Mouse (Mus musculus) retina, embryonic 14.5 days (tissue): ENCODE data around the gene Arhgap42.

Experiments used
- DNase-seq: peaks from one replicate; pipeline ENCODE4 v3.0.0-alpha.2; 2015; ENCODE audit warnings: low spot score

Gene Arhgap42

GRCm38 (mm10) chr9:9238438-9239391, at the start of gene Arhgap42:
Gene Arhgap42, minus strand, starts transcription at chr9:9239101.
- peak; percentile 81 for DNase-seq

- DNase-seq: no peak
Measured at GRCm38 (mm10) chr9:9288140-9288539, 49.2 kb upstream of the Arhgap42 start.

DNA sequence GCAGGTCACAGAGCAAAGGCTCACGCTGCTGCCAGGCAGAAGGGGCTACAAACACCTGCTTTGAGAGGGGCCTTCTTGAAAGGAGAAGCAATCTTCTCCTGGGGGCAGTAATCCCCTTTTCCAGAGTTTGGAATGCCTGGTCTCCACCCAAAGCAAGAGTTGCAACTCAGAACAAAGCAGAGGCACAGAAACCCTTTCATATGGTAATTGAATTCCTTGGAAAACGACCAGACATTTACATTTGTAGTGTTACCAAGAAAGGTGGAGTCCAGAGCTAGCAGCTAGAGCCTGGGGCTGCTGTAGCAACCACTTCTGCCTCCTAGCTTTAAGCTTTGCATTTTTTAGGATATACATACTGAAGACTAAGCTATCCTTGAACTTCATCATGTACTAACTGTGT, 30.4 kb upstream of the Arhgap42 start:
- no peak for DNase-seq

DNA sequence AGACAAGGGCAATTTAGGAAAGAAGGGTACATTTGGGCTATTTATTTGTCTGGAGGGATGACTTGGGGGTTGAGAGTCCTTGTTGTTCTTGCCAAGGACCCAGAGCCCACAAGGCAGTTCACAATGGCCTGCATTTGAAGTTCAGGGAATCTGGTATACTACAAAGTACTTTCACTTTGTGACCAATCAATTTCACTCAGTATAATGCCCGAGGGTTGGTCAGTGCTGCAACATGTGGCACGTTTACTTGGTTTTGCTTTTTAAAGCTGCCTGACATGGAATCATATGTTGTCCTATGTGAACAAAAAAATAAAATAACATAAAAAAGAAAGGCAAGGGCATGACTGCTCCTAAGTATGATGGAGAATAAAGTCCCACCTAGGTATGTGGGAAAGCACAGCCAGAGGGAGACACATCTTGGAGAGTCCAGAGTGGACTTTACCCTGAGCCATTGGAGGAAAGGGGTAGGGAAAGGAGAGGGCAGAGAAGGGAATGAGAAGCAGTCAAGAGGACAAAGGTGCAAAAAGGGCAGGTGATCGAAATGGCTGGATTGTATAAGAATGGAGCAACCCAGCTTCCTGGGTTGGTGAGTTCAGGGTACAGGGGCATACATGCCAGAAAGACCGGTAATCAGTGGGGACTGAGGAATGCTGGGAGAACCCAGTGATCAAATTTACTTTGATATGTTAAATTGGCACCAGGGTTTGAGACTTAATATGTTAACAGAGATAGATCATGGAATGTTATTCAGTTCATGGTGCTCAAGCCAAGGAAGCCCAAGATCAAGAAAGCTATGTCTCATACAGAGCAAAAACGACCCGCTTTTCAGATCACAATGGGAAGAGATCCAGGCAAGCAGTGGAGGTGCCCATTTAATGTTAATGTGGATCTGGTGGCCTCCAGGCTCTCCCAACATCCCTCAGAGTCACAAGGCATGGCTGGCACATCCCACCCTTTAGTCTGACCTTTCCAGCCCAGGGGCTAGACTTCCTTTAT, 29.0 kb upstream of the Arhgap42 start:
- no peak for DNase-seq

DNA sequence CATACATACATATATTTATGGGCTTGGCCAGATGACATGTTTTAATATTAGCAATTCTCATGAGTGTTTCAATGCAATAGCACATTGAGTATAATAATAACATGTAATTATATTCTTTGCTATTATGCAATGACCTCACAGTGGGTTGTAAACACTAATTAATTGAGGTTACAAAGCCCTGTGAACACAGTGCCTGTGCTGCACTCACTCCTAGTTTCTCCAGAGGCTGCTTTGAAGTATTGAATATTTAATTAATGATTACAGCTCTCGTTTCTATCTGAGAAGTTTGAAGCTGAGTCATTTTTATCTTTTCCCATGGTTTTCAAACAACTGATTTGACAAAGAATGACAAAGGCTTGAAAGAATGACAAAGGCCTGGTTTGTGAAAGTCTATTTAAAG, 24.6 kb upstream of the Arhgap42 start:
- no peak for DNase-seq

GRCm38 (mm10) chr9:9262479-9262878, 23.6 kb upstream of the Arhgap42 start:
- no peak for DNase-seq

- DNase-seq: no peak
Measured at GRCm38 (mm10) chr9:9254764-9255163, 15.9 kb upstream of the Arhgap42 start.

DNA sequence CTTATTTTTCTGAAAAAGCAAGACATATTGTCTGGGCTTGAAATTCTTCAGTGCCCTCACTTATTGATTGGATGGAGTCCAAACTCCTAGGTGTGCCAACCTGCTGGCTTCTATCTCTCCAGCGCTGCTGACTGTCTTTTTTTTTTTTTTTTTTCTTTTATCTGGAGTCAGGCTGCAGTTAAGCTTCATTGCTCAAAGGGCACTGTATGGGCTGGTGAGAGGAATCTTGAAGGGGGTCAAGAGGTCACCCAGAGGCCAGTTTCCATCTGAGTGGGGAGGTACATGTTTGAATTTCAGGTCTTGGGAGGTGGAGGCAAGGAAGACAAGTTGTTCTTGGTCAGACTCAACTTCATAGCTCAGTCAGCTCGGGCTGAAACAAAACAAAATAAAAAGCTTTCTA, 9.6 kb upstream of the Arhgap42 start:
- DNase-seq: no peak

GRCm38 (mm10) chr9:9245994-9246393, 7.1 kb upstream of the Arhgap42 start:
- no peak for DNase-seq

- no peak for DNase-seq
Measured at GRCm38 (mm10) chr9:9243834-9244233, 4.9 kb upstream of the Arhgap42 start.

DNA sequence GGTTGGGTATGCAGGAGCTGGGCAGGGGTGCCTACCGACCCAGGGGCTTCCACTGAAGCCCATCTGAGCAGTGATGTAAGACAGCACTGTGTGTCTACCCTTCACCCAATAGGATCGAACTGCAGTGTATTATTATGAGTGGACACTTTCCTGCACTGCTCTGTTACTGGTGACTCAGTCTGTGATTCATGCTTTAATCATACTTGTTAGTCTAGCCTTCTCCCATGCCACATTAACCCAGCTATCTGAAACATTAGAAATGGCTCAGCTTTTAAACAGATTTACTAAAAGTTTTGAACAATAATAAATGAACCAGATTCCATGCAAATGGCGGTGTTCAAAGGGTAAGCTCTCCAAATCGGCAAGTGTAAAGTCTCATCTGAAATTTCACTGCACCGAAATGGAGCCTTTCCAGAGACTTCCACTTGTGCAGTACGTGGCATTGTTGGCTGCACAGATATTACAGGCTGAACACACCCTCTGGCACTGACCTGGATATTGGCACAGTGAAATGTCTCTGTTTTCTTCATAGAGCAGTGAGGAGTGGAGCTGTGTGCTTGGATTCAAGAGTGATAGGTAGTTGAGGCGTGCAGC, 2.4 kb upstream of the Arhgap42 start:
- no peak for DNase-seq

GRCm38 (mm10) chr9:9237511-9237910, 1.4 kb downstream of the Arhgap42 start:
- peak; percentile 16 for DNase-seq

- no peak for DNase-seq
Measured at GRCm38 (mm10) chr9:9229662-9230061, 9.2 kb downstream of the Arhgap42 start.

DNA sequence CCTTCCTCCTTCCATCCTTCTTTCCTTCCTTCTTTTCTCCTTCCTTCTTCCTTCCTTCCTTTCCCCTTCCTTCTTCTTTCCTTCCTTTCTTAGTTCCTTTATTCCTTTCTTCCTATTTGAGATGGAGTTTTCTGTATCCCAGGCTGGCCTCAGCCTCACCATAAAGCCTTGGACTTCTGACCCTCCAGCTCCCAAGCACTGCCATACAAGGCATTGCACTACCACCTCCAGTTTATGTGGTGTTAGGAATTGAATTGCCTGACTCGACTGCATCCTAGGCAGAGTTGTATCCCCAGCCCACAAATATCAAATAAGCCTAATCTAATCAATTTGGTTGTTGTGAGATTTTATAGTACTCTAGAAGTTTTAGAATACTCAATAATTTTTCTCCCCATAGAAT, 14.1 kb downstream of the Arhgap42 start:
- no peak for DNase-seq

DNA sequence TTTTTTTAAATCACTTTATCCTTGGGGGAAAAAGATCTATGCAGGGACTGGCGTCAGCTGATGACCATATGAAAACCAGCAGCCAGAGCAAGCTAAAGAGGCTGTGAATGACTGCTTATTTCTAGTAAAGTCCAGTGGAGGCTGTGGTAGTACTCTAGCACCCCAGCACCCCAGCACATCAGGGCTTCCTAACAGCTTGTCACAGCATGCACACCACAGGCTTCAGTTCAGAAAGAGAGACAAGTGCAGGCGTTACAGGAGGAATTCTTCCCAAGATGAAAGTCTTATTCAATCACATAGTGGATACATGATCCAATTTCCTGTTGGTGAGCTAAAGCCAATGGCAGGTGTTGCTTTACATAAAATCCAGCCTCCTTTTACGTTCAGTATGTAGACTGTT, 15.5 kb downstream of the Arhgap42 start:
- no peak for DNase-seq

DNA sequence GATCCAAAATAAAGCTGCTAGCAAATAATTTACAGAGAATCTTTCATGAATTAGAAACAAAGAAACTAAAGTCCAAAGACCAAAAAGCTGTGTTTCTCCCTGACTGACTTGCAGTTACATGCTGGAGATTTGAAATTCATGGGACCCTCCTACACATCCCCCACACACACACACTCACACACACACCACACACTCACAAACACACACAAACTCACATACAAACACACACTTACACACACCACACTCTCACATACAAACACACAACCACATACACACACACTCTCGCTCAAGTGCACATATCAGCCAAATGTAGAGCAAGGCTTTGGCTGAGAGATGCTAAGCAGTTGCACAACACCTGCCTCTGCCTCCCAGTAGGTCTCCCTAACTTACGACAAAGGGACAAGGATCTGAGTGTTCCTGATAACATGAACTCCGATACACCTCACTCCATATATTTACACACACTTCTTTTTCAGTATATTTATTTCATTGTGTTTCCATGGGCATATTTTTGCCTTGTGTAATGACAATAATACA, 16.9 kb downstream of the Arhgap42 start:
- DNase-seq: no peak

GRCm38 (mm10) chr9:9221185-9221584, 17.7 kb downstream of the Arhgap42 start:
- DNase-seq: no peak

GRCm38 (mm10) chr9:9218301-9218700, 20.6 kb downstream of the Arhgap42 start:
- DNase-seq: no peak

GRCm38 (mm10) chr9:9214849-9215248, 24.1 kb downstream of the Arhgap42 start:
- DNase-seq: no peak

- DNase-seq: peak; percentile 2
Measured at GRCm38 (mm10) chr9:9214296-9214695, 24.6 kb downstream of the Arhgap42 start.

DNA sequence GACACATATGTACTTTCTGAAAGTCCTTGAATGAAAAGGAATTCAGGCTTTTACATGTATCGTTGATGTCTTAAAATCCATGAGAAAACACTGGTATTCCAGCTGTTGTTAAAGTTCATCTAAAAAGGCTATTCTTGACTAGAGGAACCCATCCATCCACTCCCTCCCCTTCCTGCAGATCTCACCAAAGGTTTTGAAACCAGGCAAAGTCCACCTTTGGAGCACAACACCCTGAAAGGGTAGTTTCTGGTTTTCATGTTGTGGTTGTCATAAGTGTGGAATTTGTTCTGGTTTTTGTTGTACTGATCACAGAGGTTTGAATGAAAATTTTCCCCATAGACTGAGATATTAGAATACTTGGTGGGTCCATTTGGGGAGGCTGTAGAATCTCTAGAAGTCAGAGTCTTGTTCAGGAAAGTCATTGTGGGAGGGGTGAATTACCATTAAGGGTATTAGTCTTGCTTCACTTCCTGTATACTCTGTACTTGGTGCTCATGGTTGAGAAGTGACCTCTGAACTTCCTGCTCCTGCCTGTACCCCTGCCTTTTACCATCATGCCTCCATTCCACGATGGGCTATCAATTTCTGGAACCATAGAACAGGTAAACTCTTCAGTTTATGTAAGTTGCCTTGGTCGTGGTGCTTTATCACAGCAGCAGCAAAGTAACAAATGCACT, 27.4 kb downstream of the Arhgap42 start:
- DNase-seq: no peak
